Mouse (Mus musculus): ENCODE results near the gene Slc39a5.

The Slc39a5 gene

GRCm38 (mm10) chr10:128410560-128410845 lies 9.5 kb upstream of the Slc39a5 start:
- DNase-seq (ENCODE audit: low read depth in 1 of 2, low spot score in 2 of 2) = no peak

GRCm38 (mm10) chr10:128409692-128410559 lies 8.9 kb upstream of the Slc39a5 start:
- peak; percentile 93 to 95 for DNase-seq (ENCODE audit: low read depth in 1 of 2, low spot score in 2 of 2)

- no peak for DNase-seq (ENCODE audit: low read depth in 1 of 2, low spot score in 2 of 2)
Observed at GRCm38 (mm10) chr10:128408591-128409535, 7.8 kb upstream of the Slc39a5 start.

GRCm38 (mm10) chr10:128403931-128404330 lies 2.9 kb upstream of the Slc39a5 start:
- DNase-seq (ENCODE audit: low read depth in 1 of 2, low spot score in 2 of 2) = no peak

- DNase-seq (ENCODE audit: low read depth in 1 of 2, low spot score in 2 of 2) = no peak
Observed at GRCm38 (mm10) chr10:128401638-128402037, 609 bp upstream of the Slc39a5 start.

GRCm38 (mm10) chr10:128400338-128400737 lies 691 bp downstream of the Slc39a5 start:
- no peak for DNase-seq (ENCODE audit: low read depth in 1 of 2, low spot score in 2 of 2)

- no peak for DNase-seq (ENCODE audit: low read depth in 1 of 2, low spot score in 2 of 2)
Observed at GRCm38 (mm10) chr10:128397466-128397865, 3.6 kb downstream of the Slc39a5 start.

GRCm38 (mm10) chr10:128396716-128397264 lies 4.2 kb downstream of the Slc39a5 start:
- DNase-seq (ENCODE audit: low read depth in 1 of 2, low spot score in 2 of 2) = no peak

- no peak for DNase-seq (ENCODE audit: low read depth in 1 of 2, low spot score in 2 of 2)
Observed at GRCm38 (mm10) chr10:128396017-128396673, 4.9 kb downstream of the Slc39a5 start.

GRCm38 (mm10) chr10:128391850-128392249 lies 9.2 kb downstream of the Slc39a5 start:
- no peak for DNase-seq (ENCODE audit: low read depth in 1 of 2, low spot score in 2 of 2)

- DNase-seq (ENCODE audit: low read depth in 1 of 2, low spot score in 2 of 2) = no peak
Observed at GRCm38 (mm10) chr10:128390366-128390765, 10.7 kb downstream of the Slc39a5 start.

- DNase-seq (ENCODE audit: low read depth in 1 of 2, low spot score in 2 of 2) = no peak
Observed at GRCm38 (mm10) chr10:128389570-128389969, 11.5 kb downstream of the Slc39a5 start.

GRCm38 (mm10) chr10:128388941-128389340 lies 12.1 kb downstream of the Slc39a5 start:
- DNase-seq (ENCODE audit: low read depth in 1 of 2, low spot score in 2 of 2) = no peak

- no peak for DNase-seq (ENCODE audit: low read depth in 1 of 2, low spot score in 2 of 2)
Observed at GRCm38 (mm10) chr10:128385902-128386301, 15.1 kb downstream of the Slc39a5 start.

GRCm38 (mm10) chr10:128382482-128382881 lies 18.5 kb downstream of the Slc39a5 start:
- no peak for DNase-seq (ENCODE audit: low read depth in 1 of 2, low spot score in 2 of 2)

GRCm38 (mm10) chr10:128380565-128380964 lies 20.5 kb downstream of the Slc39a5 start:
- DNase-seq (ENCODE audit: low read depth in 1 of 2, low spot score in 2 of 2) = no peak

GRCm38 (mm10) chr10:128379260-128379659 lies 21.8 kb downstream of the Slc39a5 start:
- no peak for DNase-seq (ENCODE audit: low read depth in 1 of 2, low spot score in 2 of 2)

GRCm38 (mm10) chr10:128378462-128378861 lies 22.6 kb downstream of the Slc39a5 start:
- DNase-seq (ENCODE audit: low read depth in 1 of 2, low spot score in 2 of 2) = no peak

GRCm38 (mm10) chr10:128377940-128378448 lies 23.0 kb downstream of the Slc39a5 start:
- DNase-seq (ENCODE audit: low read depth in 1 of 2, low spot score in 2 of 2) = no peak

- no peak for DNase-seq (ENCODE audit: low read depth in 1 of 2, low spot score in 2 of 2)
Observed at GRCm38 (mm10) chr10:128377222-128377939, 23.6 kb downstream of the Slc39a5 start.

All from monocyte, adult 2 months (primary cell).